Mouse (Mus musculus): Measurements from ENCODE around the gene Upk1a. TPM values are rescaled to one million over a fixed set of nuclear protein-coding genes. Genes with fewer than 3 reads are reported as not detected.

The Upk1a gene
- polyA plus RNA-seq (2016; fragmentation: Nextera tagmentation; extraction: Ambion mirVana) = 0.37 and 0.73 TPM in 2 replicates

DNA sequence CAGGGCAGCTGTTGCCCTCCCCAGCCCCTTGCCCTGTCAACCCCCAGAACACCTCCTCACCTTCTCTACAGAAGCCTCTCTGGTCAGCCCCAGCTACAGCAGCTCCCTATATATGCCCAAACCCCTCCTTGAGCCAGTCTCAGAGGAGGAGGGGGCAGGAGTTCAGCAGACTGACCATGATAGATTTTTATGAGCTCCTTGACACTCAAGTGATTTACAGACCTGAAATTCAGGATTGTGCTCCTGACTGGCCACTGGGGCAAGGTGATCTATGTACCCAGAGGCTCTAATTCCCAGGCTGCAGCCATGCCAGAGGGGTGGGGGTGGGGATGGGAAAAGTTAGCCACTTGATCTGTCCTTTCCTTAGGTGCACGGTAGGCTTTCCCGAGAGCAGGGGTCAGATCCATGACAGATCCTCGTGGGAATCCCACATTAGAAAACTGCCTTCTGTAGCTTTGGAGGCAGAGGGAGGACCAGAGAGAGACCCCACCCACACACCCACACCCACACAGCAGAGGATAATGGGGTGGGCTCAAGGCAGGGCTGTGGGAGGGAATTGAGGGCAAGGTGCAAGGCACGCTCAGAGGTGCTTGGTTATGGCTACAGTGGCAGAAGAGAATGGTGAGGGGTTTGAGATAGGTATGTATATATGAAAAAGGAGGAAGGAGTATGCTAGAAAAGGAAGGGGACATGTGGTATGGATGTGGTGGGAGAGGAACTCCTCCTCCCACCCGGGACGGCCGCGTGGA, at the start of gene Upk1a:
Upk1a (minus strand) TSS at position 194 of the 749 bp plus-strand sequence.
- H3K9me3 ChIP-seq = no peaks in the 10 kb centered on the region
- H3K27ac ChIP-seq = no peak within 1 kb of the TSS
- peaks cover 25% of the 10 kb centered on the region for H3K36me3 ChIP-seq
- no peak within 1 kb of the TSS for H3K4me3 ChIP-seq
- H3K4me1 ChIP-seq = no peaks in the 10 kb centered on the region
- ATAC-seq (ENCODE audit: insufficient number of reproducible peaks, insufficient read depth, low FRiP score, low TSS enrichment) = 0 out of 2 replicates have a peak, but pooled peaks have one; percentile 17
- no peak within 1 kb of the TSS for H3K9ac ChIP-seq
- H3K27me3 ChIP-seq = no peaks in the 10 kb centered on the region
- WGBS = 70% methylated on average over 8 of the region's 8 CpGs
- H3K4me2 ChIP-seq (replicated peaks) = no peak within 1 kb of the TSS

DNA sequence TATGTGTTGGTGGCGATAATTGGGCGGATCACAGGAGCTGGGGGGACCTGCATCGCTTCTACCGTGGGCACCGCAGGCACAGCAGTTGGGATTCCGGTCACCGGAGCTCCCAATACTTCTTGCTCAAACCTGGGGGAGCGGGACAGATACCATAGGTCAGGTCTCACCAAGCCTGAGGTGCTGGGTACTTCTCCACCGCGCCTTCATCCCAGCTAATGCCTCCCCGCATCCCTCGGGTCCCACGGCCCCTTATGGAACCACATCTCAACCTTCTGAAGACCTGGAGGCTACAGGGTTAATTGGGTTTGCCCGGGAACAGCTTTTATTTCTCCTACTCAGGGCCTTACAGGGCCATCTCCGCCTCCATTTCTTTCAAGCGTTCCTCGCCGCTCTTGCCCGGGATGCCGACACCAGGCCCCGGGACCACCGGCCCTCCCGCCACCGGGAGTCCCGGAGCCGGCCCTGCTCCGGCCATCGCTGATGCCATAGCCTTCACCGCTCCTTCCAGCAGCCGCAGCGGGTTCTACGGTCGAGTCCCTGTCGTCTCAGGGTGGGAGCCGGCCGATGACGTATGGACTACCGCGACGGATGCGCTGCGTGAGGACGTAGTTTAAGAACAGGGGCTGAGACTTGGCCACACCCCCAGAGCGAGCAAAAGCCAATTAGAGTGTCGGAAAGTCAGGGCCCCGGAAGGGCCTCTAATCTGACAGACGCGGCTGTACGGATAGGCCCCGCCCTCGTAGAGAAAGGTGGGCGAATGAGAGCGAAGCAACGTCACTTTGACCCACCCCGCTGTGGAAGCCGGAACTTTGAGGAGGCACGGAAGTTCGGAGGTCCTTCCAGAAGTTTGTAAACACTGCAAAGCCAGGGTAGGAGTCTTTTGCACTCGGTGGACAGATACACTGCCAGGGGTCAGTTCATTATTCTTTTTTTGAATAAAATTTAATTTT, 37.2 kb upstream of the Upk1a start, which contains the start of gene Rbm42:
Rbm42 (minus strand) TSS at position 727 of the 950 bp plus-strand sequence.
- Histone ChIP-seq H3K36me3 (peaks cover 61% of the 10 kb centered on the region), H3K4me3 (peak within 1 kb of the TSS; percentile 88), H3K27ac (peak within 1 kb of the TSS; percentile 46; the same call in 1 of the 2 replicates), H3K9ac (peak within 1 kb of the TSS; percentile 92), H3K4me1 (peaks cover 3% of the 10 kb centered on the region; the same call in 1 of the 2 replicates), H3K9me3 (no peaks in the 10 kb centered on the region), H3K27me3 (no peaks in the 10 kb centered on the region), H3K4me2 (replicated peaks) (peak within 1 kb of the TSS; percentile 92)
- 1% methylated on average over 59 of the region's 59 CpGs for WGBS
- peak; percentile 98 for ATAC-seq (ENCODE audit: insufficient number of reproducible peaks, insufficient read depth, low FRiP score, low TSS enrichment)

DNA sequence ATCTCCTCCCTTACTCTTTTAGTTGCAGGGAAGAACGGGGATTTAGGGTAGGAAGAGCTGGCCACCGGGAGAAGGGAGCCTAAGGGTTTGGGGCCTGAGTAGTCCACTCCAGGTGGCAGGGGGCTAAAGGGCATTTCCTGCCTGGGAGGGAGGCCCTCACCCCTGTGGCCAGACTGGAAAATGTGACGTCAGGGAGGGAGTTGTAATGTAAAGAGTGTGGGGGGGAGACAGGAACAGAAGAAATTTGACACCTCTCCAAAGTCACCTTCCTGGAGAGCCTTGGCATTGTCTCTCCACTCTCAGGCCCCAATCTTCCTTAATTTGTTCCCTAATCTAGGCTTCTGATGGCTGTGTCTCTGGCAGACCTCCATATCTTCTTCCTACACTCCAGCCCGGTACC, 26.4 kb upstream of the Upk1a start:
- Histone ChIP-seq H3K27me3 (peaks cover 26% of the 10 kb centered on the region), H3K4me1 (0 out of 2 replicates have a peak, but pooled peaks cover 11% of the 10 kb centered on the region), H3K9me3 (no peaks in the 10 kb centered on the region), H3K36me3 (peaks cover 40% of the 10 kb centered on the region), H3K27ac (no peak overlapping the region), H3K4me3 (no peak overlapping the region), H3K4me2 (replicated peaks) (no peak overlapping the region), H3K9ac (no peak overlapping the region)
- WGBS = 14% methylated on average over 4 of the region's 4 CpGs
- ATAC-seq (ENCODE audit: insufficient number of reproducible peaks, insufficient read depth, low FRiP score, low TSS enrichment) = no peak

DNA sequence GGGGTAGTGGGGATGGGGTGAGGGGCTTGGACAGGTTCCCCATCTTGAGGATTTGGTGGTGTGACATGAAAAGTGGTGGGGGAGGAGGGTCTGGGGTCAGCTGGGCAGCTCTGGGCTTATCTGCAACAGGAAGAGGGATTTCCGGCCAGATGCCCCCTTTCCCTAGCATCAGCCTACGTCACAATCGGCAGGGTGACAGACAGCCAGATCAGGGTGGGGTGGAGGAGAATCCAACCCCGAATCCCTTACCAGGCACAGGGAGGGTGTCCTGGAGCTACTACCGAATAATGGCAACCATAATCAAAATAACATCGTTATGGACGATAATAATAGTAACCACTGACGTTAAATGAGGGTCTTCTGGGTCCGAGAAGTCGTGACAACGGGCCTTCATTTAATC, 23.7 kb upstream of the Upk1a start:
- Histone ChIP-seq H3K36me3 (peaks cover 14% of the 10 kb centered on the region), H3K27me3 (peaks cover 52% of the 10 kb centered on the region), H3K4me1 (0 out of 2 replicates have a peak, but pooled peaks cover 11% of the 10 kb centered on the region), H3K9ac (no peak overlapping the region), H3K4me2 (replicated peaks) (no peak overlapping the region), H3K9me3 (no peaks in the 10 kb centered on the region), H3K27ac (no peak overlapping the region), H3K4me3 (no peak overlapping the region)
- no peak for ATAC-seq (ENCODE audit: insufficient number of reproducible peaks, insufficient read depth, low FRiP score, low TSS enrichment)
- 25% methylated on average over 11 of the region's 11 CpGs for WGBS

DNA sequence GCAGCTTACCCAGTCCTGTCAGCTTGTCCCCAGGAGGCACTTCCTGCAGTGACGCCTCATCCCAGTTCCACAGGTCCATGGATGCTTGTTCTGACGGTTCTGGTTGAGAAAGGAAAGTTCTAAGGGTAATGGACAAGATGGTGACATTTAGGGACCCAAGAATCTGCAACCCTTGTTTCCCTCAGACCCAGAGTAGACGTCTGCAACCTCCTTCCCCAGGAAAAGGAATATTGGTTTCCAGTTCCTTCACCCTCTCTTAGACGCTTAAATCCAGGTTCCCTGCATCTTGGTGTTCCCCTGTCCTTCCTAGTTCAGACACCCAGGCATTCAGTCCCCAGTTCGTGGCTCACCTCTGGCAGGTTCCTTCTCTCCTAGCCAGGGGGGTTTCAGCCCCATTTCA, 23.1 kb upstream of the Upk1a start, which contains the start of gene Etv2:
Etv2 (minus strand) TSS at position 101 of the 400 bp plus-strand sequence.
- H3K36me3 ChIP-seq = peaks cover 8% of the 10 kb centered on the region
- H3K4me3 ChIP-seq = peak within 1 kb of the TSS; percentile 2; the same call in 1 of the 2 replicates
- 3% methylated on average over 5 of the region's 5 CpGs for WGBS
- H3K27me3 ChIP-seq = peaks cover 55% of the 10 kb centered on the region
- H3K27ac ChIP-seq = no peak within 1 kb of the TSS
- 0 out of 2 replicates have a peak, but pooled peaks cover 11% of the 10 kb centered on the region for H3K4me1 ChIP-seq
- no peaks in the 10 kb centered on the region for H3K9me3 ChIP-seq
- ATAC-seq (ENCODE audit: insufficient number of reproducible peaks, insufficient read depth, low FRiP score, low TSS enrichment) = no peak
- peak within 1 kb of the TSS; percentile 29 for H3K4me2 ChIP-seq (replicated peaks)
- H3K9ac ChIP-seq = no peak within 1 kb of the TSS

DNA sequence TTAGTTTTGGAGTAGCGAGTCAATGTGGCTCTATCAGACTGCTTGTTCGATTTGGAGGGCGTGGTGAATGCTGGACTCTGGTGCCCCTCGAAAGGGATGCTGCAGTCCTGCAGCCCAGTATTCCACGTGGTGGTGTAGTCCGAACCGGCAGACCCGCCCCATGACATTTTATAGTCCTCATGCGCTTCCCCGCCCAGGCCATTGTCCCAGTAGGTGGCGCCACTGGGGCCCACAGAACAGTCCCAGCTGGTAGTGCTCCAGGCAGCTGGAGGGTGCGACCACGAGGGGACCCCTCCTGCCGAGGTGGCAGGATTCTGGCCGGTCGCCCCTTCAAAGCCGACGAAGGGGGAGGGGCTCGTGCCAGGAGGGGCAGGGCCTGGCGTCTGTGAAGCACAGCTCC, 22.0 kb upstream of the Upk1a start:
- no peak overlapping the region for H3K9ac ChIP-seq
- peak overlapping the region; percentile 29 for H3K4me2 ChIP-seq (replicated peaks)
- 0 out of 2 replicates have a peak, but pooled peaks cover 11% of the 10 kb centered on the region for H3K4me1 ChIP-seq
- no peak for ATAC-seq (ENCODE audit: insufficient number of reproducible peaks, insufficient read depth, low FRiP score, low TSS enrichment)
- peak overlapping the region; percentile 2; the same call in 1 of the 2 replicates for H3K4me3 ChIP-seq
- H3K27ac ChIP-seq = no peak overlapping the region
- 1% methylated on average over 20 of the region's 20 CpGs for WGBS
- H3K9me3 ChIP-seq = no peaks in the 10 kb centered on the region
- peaks cover 57% of the 10 kb centered on the region for H3K27me3 ChIP-seq
- H3K36me3 ChIP-seq = no peaks in the 10 kb centered on the region

DNA sequence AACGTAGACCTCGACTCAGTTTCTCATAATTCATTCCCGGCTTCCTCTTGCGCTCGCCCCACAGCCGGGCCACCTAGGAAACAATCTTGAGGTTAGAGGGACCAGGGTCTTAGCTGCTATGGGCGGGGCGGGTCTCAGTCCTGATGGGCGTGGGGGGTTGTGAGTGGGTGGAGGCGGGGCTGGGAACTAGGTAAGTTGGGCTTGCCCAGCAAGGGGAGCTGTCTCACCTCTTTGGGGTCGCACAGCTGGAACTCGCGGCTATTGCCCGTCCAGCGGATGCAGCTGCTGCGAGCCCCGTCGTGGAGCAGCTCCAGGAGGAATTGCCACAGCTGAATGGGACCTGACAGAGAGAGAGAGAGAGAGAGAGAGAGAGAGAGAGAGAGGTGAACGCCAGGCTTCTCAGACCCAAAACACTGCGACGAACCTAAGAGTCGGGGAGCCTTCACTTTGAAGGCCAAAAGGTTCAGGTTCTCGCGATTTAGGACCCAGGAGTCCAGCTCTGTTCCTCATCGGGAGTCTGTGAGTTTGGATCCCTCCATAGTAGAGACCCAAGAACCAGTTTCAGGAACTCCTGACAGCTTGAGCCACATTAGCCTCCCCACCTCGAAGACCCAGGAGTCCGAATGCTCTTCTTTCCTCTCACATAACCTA, 21.2 kb upstream of the Upk1a start:
- ATAC-seq (ENCODE audit: insufficient number of reproducible peaks, insufficient read depth, low FRiP score, low TSS enrichment) = no peak
- 6% methylated on average over 27 of the region's 27 CpGs for WGBS
- no peak overlapping the region for H3K9ac ChIP-seq

DNA sequence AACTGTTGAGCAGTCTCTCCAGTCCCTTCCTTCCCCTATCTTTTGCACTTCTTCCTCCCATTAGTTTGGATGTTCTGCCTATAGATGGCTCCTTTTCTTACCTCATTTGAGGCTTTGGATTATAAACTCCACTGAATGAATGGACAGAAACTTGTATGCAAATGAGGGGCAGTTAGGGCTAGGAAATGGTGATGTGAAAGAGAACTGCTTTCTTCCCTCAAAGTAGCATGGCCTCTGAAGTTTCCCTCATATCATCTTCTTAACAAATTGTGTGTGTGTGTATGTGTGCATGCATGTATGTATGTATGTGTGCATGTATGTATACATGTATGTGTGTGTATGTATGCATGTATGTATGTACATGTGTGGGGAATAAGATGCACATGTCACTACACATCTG, 16.4 kb upstream of the Upk1a start:
- Histone ChIP-seq H3K9ac (no peak overlapping the region), H3K36me3 (peaks cover 4% of the 10 kb centered on the region; the same call in 1 of the 2 replicates), H3K27ac (no peak overlapping the region), H3K9me3 (no peaks in the 10 kb centered on the region), H3K4me1 (peaks cover 7% of the 10 kb centered on the region; the same call in 1 of the 2 replicates), H3K4me2 (replicated peaks) (no peak overlapping the region), H3K27me3 (peaks cover 33% of the 10 kb centered on the region), H3K4me3 (no peak overlapping the region)
- no peak for ATAC-seq (ENCODE audit: insufficient number of reproducible peaks, insufficient read depth, low FRiP score, low TSS enrichment)

More for the DNA sequence above, 21.2 kb upstream of the Upk1a start:
- Histone ChIP-seq H3K36me3 (no peaks in the 10 kb centered on the region), H3K9me3 (no peaks in the 10 kb centered on the region), H3K4me3 (0 out of 2 replicates have a peak overlapping the region, but pooled peaks have one; percentile 0), H3K27me3 (peaks cover 59% of the 10 kb centered on the region), H3K4me1 (0 out of 2 replicates have a peak, but pooled peaks cover 11% of the 10 kb centered on the region), H3K4me2 (replicated peaks) (no peak overlapping the region), H3K27ac (no peak overlapping the region)

DNA sequence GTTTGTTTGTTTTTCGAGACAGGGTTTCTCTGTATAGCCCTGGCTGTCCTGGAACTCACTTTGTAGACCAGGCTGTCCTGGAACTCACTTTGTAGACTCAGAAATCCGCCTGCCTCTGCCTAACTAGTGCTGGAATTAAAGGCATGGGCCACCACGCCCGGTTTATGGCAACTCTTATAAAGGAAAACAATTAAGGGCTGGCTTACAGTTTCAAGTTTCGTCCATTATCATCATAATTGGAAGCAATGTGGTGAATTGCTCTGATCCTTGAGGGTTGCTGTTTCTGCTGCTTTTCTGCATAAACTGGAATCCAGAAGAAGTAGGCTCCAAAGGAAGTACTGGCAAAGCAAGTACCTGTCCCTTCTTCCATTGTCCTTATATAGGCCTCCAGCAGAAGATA, 14.0 kb upstream of the Upk1a start:
- Histone ChIP-seq H3K9me3 (no peaks in the 10 kb centered on the region), H3K4me2 (replicated peaks) (peak overlapping the region; percentile 86; the same call in 1 of the 2 replicates), H3K27me3 (peaks cover 9% of the 10 kb centered on the region), H3K9ac (no peak overlapping the region), H3K4me3 (no peak overlapping the region), H3K4me1 (peaks cover 7% of the 10 kb centered on the region; the same call in 1 of the 2 replicates), H3K36me3 (peaks cover 27% of the 10 kb centered on the region), H3K27ac (no peak overlapping the region)
- 77% methylated on average over 5 of the region's 5 CpGs for WGBS
- ATAC-seq (ENCODE audit: insufficient number of reproducible peaks, insufficient read depth, low FRiP score, low TSS enrichment) = no peak

DNA sequence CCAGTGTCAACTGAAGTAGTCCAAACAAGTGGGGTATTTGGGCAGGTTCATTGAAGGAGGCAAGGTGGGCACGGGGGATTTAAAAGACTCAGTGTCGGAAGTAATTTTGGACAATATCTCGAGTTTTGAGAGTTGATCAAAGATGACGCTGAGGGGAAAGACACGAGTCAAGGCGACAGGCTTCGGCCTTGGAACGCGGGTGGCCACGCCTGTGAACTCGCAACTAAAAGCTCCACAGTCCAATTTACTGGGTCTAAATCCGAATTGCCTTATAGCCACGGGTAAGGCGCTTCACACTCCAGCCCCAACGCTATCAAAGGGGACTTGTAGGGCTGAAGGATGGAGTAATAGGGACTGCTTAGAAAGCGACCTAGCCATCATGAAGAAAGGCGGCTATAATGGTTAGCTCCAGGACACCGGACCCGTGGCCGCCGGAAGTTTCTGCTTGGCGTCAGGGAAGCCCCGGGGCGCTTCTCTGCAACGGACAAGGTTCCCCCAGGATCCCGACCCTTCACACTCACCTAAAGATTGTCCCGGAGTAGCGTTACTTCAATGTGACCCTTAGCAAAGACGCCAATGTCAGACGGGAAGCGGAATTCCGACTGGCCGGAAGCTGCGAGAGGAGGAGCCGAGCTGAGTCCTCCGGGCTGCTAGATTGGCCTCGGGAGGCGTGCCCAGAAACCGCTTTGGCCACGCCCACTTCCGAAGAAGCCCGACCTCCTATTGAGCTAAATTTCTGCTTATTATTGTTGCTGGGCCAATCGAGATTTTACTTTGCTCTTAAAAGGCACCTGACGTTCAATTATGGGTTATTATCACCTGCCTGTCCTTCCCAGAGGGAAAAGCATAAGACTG, 13.1 kb upstream of the Upk1a start, which contains the start of gene Cox6b1:
Cox6b1 (minus strand) TSS at position 622 of the 855 bp plus-strand sequence.
- H3K36me3 ChIP-seq = peaks cover 34% of the 10 kb centered on the region
- no peaks in the 10 kb centered on the region for H3K9me3 ChIP-seq
- 0 out of 2 replicates have a peak, but pooled peaks cover 4% of the 10 kb centered on the region for H3K27me3 ChIP-seq
- H3K9ac ChIP-seq = peak within 1 kb of the TSS; percentile 79
- ATAC-seq (ENCODE audit: insufficient number of reproducible peaks, insufficient read depth, low FRiP score, low TSS enrichment) = peak; percentile 88
- H3K27ac ChIP-seq = peak within 1 kb of the TSS; percentile 46; the same call in 1 of the 2 replicates
- peaks cover 7% of the 10 kb centered on the region; the same call in 1 of the 2 replicates for H3K4me1 ChIP-seq
- WGBS = 2% methylated on average over 44 of the region's 44 CpGs
- peak within 1 kb of the TSS; percentile 86 for H3K4me2 ChIP-seq (replicated peaks)
- peak within 1 kb of the TSS; percentile 84 for H3K4me3 ChIP-seq
